Mouse (Mus musculus) olfactory bulb, adult 2 months (tissue): ENCODE measurements at regions not wholly inside any gene's neighbourhood (a gene's known extent, or its start where the extent isn't known, plus 50 kb on each side); places are given as distances from the start of the nearest gene placed in this dataset.
"Not testable (repeated sequence)": the region's sequence is repeated elsewhere in the genome, so short reads cannot be mapped to it uniquely, and the experiment has no call there.

Experiments
- H3K27ac ChIP-seq: fragments of 200-500 bp; 2 replicates; pipeline ENCODE4 v1.5.1; 2012; ENCODE audit warnings: low read depth, low read length; ENCODE audit not compliant: insufficient read depth
- H3K4me1 ChIP-seq: fragments of 200-500 bp; 2 replicates; pipeline ENCODE4 v1.6.1; 2012; ENCODE audit warnings: low read length; ENCODE audit not compliant: control insufficient read depth, insufficient read depth
- H3K4me3 ChIP-seq: fragments of 200-500 bp; 2 replicates; pipeline ENCODE4 v1.5.1; 2012; ENCODE audit warnings: mild to moderate bottlenecking, low read depth, low read length, moderate library complexity; ENCODE audit not compliant: insufficient read depth
- CTCF ChIP-seq: fragments of 200-500 bp; IDR thresholded peaks from 2 replicates; pipeline ENCODE4 v1.5.1; 2012; ENCODE audit warnings: low read depth, mild to moderate bottlenecking, low read length, moderate library complexity; ENCODE audit not compliant: insufficient read depth
- POLR2A ChIP-seq: fragments of 200-500 bp; IDR thresholded peaks from 2 replicates; pipeline ENCODE4 v1.6.1; 2012; ENCODE audit warnings: mild to moderate bottlenecking, low read depth, low read length, moderate library complexity; ENCODE audit not compliant: insufficient read depth
- WGBS: fragments of 180-500 bp; shearing (Covaris S2); methylation state at CpG from one replicate; pipeline ENCODE4 v1.1.7; 2018; 5-methylcytosine and 5-hydroxymethylcytosine counted together

DNA sequence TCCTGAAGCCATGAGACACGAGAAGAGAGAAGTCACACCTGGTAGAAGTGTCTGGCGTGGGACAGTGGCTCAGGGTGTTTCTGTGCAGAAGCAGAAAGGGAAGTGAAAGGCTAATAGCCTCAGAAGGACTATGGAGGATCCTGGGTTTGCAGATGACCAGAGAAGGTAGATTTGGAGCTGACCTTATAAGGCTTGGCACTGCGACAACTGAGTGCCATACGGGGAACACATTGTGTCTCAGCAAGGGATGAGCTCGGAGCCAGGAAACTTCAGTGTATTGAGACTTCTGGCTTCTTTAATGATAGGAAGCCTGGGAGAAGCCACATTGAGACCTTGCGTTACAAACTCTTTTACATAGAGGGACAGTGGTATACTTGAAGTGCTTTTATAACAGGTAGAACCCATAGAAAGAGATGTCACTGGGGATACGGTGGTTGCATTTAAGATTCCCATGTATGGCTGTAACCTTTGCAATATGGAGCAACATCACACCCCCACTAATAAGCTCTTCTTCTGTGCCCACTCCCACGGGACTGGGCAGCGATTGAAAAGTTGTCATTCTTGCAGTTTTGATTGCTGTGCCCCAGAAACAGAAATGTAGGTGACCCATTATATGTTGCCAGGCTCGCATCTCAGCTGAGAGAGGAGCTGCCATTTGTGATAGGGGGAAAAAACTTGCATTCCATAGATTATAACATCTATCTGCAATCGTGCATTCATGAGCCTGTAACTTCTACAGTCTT, 61.8 kb upstream of the Dync1i1 start:
- 90% methylated on average over 11 of the region's 11 CpGs for WGBS
- Histone ChIP-seq H3K4me3 (no peak overlapping the region), H3K4me1 (no peaks in the 10 kb centered on the region), H3K27ac (no peak overlapping the region)
- TF ChIP-seq CTCF = no peak
- no peak for TF ChIP-seq POLR2A

GRCm38 (mm10) chr6:5645150-5645732, 80.2 kb upstream of the Dync1i1 start:
- no peak for TF ChIP-seq POLR2A
- TF ChIP-seq CTCF = 0 out of 2 replicates have a peak, but pooled peaks have one; percentile 8
- H3K4me3 ChIP-seq = no peak overlapping the region
- H3K4me1 ChIP-seq = no peaks in the 10 kb centered on the region
- H3K27ac ChIP-seq = no peak overlapping the region
- WGBS = 20% methylated on average over 9 of the region's 9 CpGs

DNA sequence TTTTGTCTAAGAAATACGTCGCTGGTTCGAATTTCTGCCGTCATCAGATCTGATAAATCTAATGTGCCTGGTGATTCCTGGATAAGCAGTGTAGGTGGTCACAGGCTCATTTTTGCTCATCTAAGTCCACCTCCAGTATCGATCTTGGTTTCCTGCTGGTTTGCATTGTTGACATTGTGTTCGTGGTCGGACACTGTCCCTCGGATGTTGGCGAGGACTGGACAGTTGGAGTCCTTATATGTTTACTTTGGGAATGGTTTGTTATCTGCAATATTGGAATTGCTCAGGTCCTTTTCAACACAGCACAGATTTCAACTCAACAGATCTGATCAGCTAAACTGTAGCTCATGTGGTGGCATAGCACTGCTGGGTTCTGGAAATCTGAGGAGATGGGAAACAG, 91.2 kb upstream of the Dync1i1 start:
- TF ChIP-seq CTCF (no peak), POLR2A (no peak)
- no peak overlapping the region for H3K4me3 ChIP-seq
- no peak overlapping the region for H3K27ac ChIP-seq
- WGBS = 89% methylated on average over 9 of the region's 9 CpGs
- no peaks in the 10 kb centered on the region for H3K4me1 ChIP-seq

DNA sequence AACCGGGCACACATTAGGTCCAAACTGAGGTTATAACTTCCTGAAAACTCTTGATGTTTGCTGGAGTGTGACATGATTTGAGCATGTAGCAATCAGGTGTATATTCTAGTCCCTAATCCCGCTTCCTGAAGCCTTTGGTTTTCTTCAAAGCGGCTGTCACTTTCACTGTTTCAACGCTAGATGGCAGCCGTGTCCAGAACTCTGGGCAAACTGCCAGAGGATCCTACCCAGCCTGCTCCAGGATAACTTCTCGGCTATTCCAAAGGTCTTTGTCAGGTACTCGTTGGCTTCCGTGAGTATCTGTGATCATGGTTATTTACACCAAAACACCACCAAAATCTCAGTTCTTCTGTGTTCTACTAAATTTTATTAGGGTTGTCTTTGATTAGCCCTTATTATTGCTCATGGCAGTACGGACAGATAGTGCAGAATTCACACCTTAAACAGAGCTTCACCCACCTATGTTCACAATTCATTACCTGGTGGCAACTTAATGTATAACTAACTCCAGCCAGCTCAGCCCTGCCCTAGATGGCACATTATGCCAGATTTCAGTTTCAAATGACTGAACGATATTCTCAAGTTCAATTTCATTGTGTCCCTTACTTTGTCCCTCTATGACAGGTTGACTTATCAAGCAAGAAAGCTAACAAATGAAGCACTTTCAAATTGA, 92.3 kb upstream of the Dync1i1 start:
- no peak overlapping the region for H3K27ac ChIP-seq
- WGBS = 20% methylated on average over 10 of the region's 10 CpGs
- no peak overlapping the region for H3K4me3 ChIP-seq
- TF ChIP-seq POLR2A (no peak), CTCF (peak; percentile 32; the same call in 1 of the 2 replicates)
- H3K4me1 ChIP-seq = no peaks in the 10 kb centered on the region

GRCm38 (mm10) chr6:5624085-5624484, 101.4 kb upstream of the Dync1i1 start:
- Histone ChIP-seq H3K27ac (no peak overlapping the region), H3K4me1 (no peaks in the 10 kb centered on the region), H3K4me3 (no peak overlapping the region)
- 70% methylated on average over 2 of the region's 2 CpGs for WGBS
- TF ChIP-seq CTCF = no peak
- TF ChIP-seq POLR2A = no peak

DNA sequence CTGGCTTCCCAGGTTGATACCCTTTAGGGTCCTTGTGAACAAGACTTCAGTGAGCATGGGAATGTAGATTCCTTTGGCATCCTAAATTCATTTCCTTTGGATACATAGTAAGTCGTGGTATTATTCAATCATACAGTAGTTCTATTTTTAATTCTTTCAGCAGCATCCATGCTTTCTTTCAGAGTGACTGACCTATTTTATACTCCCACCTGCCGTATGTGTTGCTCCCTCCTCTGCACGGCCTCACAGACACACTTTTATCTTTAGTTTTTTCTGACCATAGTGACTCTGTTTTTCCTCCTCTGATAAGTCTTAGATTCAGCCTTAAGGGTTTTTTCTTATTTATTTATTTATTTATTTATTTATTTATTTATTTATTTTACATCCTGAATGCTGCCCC, 103.9 kb upstream of the Dync1i1 start:
- WGBS = 91% methylated on average over 3 of the region's 3 CpGs
- no peak overlapping the region for H3K27ac ChIP-seq
- H3K4me1 ChIP-seq = no peaks in the 10 kb centered on the region
- H3K4me3 ChIP-seq = no peak overlapping the region
- TF ChIP-seq CTCF (no peak), POLR2A (no peak)

- no peak for TF ChIP-seq CTCF
- no peak for TF ChIP-seq POLR2A
- WGBS = 85% methylated on average over 6 of the region's 6 CpGs
- Histone ChIP-seq H3K27ac (no peak overlapping the region), H3K4me1 (no peaks in the 10 kb centered on the region), H3K4me3 (no peak overlapping the region)
Measured at GRCm38 (mm10) chr6:5594011-5594410, 97.9 kb upstream of the Pdk4 start.

DNA sequence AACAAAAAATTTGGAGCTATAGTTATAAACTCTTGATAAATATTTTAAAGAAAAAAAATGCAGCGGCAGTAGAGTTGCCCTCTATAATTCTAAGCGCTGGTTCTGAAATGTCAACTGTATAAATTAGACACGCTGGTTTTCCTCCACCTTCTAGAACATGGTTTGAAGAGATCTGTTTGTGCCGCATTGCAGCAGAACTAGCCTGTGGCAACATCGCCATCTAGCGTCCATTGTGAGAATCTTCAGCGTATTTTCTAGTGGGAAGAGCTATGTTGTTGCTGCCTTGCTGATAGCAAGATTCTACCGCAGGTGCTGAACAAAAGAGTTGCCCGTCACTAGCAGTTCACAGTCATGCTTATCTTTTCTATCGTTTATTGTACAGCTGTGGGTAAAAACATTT, 93.5 kb upstream of the Pdk4 start:
- Histone ChIP-seq H3K4me3 (no peak overlapping the region), H3K4me1 (no peaks in the 10 kb centered on the region), H3K27ac (no peak overlapping the region)
- WGBS = 3% methylated on average over 10 of the region's 10 CpGs
- TF ChIP-seq POLR2A (no peak), CTCF (no peak)

DNA sequence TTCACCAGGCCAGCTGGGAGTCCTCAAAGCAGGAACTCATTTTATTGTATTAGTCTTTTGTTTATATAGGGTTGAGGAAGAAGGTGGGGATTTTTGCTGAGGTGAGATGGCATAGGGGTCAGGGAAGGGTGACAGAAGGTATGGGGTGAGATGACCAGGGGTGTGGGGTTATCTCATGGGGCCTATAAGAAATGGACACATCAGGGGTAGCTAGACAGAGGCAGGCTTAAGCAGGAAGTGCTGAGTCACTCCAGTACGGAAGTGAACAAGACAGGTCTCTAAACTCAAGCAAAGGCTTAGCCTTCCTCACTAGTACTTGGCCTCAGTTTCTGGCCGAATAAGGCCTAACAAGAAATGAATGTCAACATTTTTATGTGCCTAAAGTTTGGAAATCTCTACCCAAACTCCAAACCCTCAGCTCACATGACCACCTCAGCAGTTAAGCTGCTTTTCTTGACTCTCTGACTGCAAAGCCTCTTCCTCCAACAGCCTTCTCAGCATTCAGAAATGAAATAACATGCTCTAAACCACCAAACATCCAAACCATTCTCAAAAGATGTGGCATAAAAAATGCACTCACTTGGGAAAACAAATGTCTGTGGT, 86.9 kb upstream of the Pdk4 start:
- Histone ChIP-seq H3K4me3 (no peak overlapping the region), H3K4me1 (no peaks in the 10 kb centered on the region), H3K27ac (no peak overlapping the region)
- WGBS = 96% methylated on average over 2 of the region's 2 CpGs
- TF ChIP-seq CTCF (no peak), POLR2A (no peak)

DNA sequence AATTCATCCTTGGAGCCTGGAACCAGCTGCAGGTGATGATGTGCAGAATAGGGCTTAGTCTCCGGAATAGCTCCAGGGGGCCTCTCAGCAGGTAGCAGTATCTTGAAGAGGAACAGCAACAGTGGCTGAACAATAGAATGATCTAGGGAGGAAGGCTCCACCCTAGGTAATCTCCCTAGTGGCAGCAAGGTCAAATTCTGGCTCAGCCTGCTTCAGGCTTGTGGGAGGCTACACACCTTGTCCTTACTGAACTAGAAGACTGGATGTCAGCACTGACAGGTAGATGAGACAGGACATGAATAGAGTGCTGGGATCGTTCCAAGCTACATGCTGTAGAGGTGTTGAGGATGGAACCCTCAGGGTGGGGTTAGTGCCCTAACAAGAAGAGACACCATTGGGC, 80.8 kb upstream of the Pdk4 start:
- 96% methylated on average over 2 of the region's 2 CpGs for WGBS
- not testable (repeated sequence) for H3K4me1 ChIP-seq

More for the DNA sequence above, 80.8 kb upstream of the Pdk4 start:
- not testable (repeated sequence) for H3K4me3 ChIP-seq, H3K27ac ChIP-seq
